Mouse (Mus musculus) neural tube, embryonic 10.5 days (tissue): ENCODE measurements around the gene Slc22a23.
A peak's percentile ranks its signal among the peaks of the same experiment; 100 is the strongest.
"Not testable (repeated sequence)": the region's sequence is repeated elsewhere in the genome, so short reads cannot be mapped to it uniquely, and the experiment has no call there.

Source experiments
- DNase-seq: peaks from one replicate; pipeline ENCODE4 v3.0.0-alpha.2; 2017; ENCODE audit warnings: low spot score; ENCODE audit errors: extremely low spot score

The Slc22a23 gene

DNA sequence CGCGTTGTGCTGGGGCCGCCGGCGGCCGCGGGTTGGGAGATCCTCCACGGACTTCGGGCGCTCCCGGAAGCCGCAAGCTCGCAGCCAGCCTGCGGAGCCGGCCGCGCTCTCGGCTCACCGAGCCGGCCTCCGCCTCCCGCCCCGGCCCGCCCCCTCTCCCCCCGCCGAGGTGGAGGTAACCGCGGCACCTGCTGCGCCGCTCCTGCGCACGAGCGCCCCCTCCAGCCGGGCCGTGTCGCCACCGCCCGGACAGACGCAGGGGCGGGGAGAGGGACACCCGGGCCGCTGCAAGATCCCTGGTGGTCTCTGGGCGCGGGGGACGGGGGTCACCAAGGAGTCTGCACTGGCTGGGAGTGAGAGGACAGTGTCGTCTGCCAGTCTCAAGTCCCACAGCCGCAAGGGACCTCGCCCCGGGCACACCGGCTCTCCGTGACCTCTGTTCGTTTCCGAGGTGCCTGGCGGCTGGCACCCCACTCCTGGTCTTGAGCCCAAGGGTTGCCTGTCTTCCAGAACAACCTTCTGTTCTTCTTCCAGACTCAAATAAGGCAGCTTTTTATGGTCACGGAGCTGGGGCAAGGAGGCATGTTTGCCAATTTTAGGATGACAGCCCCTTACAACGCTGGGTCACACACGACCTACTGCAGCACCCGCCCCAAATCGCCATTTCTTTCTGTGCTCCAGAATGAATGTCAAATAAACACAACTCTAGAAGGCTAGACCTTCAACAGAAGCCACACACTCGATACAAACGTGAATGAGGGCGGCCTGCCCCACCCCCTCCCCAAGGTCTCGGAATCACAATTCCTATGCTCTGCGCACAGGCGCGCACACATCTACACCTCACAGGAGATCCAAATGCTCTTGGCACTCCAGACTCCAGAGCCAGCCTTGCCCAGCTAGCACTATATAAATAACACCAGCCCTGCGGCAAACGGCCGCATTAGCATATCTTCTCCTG lies at the start of gene Slc22a23:
Gene Slc22a23, minus strand, starts transcription at position 55 of the 958 bp plus-strand sequence.
- DNase-seq: peak; percentile 81

DNA sequence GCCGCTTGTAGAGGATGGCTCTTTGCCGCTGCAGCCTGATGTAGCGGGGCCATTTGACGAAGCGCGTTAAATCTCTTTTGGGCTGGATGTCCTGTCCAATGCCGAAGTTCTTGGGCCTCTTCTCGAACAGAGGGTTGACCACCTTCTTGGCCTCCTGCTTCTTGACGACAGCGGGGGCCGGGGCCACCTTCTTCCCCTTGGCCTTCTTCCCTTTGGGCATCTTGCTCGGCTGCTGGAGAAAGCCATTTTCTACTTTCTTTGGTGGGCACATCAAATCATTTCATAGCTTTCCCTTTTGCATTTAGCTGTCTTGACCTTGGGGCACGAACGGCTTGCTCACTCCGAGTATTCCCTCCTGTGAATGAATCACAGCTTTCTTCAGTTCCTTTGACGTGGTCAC lies 49.3 kb upstream of the Slc22a23 start:
- not testable (repeated sequence) for DNase-seq

- DNase-seq: no peak
Observed at GRCm38 (mm10) chr13:34392376-34392775, 47.4 kb upstream of the Slc22a23 start.

- no peak for DNase-seq
Observed at GRCm38 (mm10) chr13:34388219-34388618, 43.2 kb upstream of the Slc22a23 start.

- no peak for DNase-seq
Observed at GRCm38 (mm10) chr13:34383416-34383815, 38.4 kb upstream of the Slc22a23 start.

DNA sequence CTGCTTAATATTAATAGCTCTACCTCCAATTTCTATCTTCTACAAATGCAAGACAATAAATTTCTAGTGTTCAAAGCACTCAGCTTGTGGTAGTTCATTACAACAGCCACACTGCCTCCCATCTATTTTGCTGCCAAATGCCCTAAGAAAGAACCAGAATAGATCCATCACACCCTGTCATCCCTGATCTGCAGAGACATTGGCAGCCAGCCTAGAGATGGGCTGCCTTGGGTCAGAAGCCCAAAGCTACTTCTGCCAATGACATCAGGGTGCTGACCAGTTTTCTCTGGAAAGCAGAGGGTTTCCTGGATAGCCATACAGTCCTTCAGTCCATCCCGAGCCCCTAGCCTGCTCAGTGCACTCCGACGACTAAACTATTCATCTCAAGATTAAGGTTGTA lies 33.9 kb upstream of the Slc22a23 start:
- no peak for DNase-seq

GRCm38 (mm10) chr13:34375145-34375544 lies 30.2 kb upstream of the Slc22a23 start:
- no peak for DNase-seq

DNA sequence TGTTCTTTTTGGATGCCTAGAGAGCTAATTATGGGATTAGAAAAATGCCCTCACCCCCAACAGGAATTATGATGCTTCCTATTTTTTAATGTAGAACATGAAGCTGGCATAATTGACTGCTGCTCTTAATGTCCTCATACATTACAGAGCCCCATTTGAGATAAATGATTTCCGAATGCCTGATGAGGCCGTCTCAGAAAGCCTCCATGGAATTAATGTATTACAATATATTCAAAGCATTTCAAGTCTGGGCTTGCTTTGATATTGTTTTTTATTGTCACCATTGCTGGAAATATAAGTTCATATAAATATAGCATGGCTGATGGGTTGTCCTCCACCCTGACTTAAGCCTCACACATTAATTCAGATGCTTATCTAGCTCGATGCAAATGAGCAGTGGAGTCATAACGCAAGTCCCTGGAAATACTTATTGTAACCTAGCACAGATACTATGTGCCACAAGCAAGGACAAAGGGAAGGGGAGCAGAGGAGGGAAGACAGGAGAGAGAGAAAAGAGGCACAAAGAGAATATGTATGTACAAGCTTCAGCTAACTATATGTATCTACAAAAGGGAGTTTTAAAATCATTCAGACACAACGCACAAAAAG lies 28.0 kb upstream of the Slc22a23 start:
- DNase-seq: no peak

DNA sequence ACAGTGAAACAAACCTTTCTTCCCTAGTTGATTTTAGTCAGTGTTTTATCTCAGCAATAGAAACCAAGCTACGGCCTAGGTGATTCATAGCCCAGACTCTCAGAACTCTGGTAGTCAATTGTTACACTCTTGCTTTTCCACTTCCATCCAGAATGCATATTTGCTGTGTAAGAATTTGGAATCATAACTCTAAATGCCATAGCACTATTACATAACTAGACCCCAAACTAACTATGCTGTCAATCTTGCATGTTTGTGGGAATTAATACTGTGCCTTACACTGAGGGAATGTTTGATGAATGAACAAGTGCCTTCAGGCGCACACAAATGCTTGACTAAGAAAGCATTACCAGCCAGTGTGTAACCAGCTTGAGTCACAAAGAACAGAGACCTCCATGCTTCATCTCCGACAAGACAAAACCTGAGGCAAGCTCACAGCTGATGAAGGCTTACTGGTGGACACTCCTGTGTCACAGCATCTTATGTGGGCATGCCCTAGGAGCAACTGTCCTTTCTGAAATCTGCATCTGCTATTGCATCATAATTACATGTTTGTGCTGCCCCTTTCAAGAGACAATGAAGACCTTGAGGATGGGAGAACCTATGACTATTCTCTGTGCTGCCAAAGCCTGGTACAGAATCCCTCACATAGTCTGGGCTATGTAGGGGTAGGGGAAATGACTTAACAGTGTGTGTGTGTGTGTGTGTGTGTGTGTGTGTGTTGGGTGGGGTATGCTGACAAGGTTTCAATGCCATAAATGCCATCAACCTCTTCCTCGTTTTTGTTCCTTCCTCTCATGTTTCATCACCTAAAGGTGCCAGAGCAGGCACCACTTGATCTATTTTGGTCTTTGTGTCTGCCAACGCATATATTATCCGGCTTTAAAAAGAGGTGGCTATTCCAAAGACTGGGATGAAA lies 27.2 kb upstream of the Slc22a23 start:
- no peak for DNase-seq

- DNase-seq: no peak
Observed at GRCm38 (mm10) chr13:34370281-34370825, 25.4 kb upstream of the Slc22a23 start.

DNA sequence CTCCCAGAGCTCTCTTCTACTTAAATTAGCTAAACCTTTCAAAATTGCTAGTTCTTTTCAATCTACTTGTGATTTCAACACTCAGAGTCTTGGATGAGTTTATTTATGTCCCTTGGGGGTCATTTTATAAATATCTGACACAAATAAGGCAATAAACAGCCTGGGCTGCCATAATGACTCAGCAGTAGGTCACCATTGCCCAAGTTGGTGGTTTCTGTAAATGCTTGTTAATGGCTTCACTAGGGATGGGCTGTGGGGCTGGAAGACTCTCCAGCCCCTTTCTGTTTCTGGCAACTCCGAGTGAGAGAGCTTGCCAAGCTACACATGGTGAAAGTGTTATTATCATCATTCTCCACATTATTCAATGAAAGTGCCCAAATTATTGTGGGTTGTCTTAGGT lies 20.2 kb upstream of the Slc22a23 start:
- DNase-seq: no peak

GRCm38 (mm10) chr13:34355656-34356055 lies 10.7 kb upstream of the Slc22a23 start:
- DNase-seq: no peak

GRCm38 (mm10) chr13:34354830-34355624 lies 10.0 kb upstream of the Slc22a23 start:
- DNase-seq: no peak

GRCm38 (mm10) chr13:34353241-34353640 lies 8.3 kb upstream of the Slc22a23 start:
- no peak for DNase-seq

DNA sequence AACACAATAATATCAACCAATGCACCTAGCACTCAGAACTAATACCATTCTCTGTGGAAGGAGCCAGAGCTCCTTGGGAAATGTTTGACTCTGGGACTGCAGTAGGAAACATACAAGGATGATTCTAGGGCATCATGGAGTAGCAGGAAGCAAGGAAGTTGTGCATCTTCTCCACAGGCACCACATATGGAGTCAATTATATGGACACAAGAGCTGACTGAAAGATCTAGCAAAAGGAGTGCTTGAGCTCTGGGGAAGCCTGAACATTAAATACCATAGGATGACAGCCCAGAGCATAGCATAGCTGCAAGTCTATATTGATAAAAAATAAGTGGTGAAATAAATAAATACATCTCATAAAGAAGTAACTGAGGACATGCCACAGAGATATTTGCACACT lies 6.5 kb upstream of the Slc22a23 start:
- no peak for DNase-seq

DNA sequence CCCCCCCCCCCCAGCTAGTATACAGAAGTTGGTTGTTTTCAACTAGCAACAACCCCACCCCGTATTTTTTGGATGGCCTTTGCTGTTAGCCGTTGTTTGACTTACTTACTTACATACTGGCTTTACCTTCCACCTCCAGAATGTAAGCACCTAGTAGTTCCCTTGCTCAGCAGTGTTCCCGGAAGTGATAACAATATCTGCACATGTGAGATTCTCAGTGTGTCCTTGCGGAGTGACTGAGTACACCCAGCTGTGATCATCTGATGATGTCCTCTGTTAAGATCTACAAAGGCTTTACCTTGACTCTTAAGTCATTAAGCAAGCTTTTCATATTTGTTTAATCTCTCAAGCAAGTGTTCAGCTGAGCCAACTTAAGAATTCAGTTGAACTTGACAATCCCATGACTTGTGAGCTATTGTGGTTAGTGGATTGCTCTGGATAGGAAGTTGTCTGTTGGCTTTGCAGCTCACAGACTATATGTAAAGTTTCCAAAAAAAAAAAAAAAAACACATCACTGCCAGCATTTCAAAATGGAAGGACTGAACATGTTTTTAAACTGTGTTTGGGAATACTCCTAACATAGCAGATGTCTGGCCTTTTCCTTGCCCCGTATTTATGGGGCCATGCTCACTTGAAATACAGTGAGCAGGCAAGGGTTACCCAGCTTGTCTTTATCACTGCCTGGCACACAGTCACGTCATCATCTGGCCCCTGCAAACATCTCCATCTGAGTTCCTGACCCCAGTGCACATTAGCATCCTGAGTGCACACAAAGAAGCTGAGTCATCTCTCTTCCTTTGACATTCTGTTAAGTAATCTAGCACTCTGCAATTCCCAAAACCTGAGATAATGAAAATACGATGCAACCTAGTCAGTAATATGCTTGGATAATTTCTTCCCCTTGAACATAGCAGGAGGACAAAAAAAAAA lies 3.2 kb upstream of the Slc22a23 start:
- DNase-seq: no peak

DNA sequence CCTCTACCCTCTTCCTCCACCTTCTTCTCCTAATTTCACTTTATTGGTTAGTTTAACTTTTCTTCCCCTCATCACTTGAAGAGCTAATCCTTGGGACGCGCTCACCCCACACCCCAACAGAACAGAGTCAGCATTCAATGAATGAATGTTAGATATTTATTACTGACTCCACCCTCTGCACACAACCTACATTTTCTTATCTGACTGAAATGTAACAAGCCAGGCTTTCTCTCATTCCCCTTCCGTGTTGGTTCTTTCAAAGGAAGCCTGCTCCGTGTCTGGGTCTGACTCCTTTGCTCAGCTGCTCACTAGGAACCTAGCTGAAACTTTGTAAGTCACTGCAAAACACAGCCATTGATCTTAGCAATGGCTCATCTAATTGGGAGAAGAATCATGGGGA lies 1.8 kb upstream of the Slc22a23 start:
- no peak for DNase-seq

- no peak for DNase-seq
Observed at GRCm38 (mm10) chr13:34346238-34346637, 1.3 kb upstream of the Slc22a23 start.

- no peak for DNase-seq
Observed at GRCm38 (mm10) chr13:34344376-34345127, 430 bp downstream of the Slc22a23 start.
